Mouse (Mus musculus) kidney, embryonic 15.5 days (tissue): ENCODE results near the gene Ryk. TPM values are rescaled to one million over a fixed set of nuclear protein-coding genes. Genes with fewer than 3 reads are reported as not detected.
A peak's percentile ranks its signal among the peaks of the same experiment; 100 is the strongest.

Experiments
- ATAC-seq: fragments of 200-750 bp; cut with Nextera tagmentation; replicated peaks from 2 replicates; pipeline ENCODE4 v1.8.0; 2017; ENCODE audit warnings: moderate TSS enrichment; ENCODE audit not compliant: low FRiP score
- H3K27ac ChIP-seq: fragments of 300-500 bp; sonication (generic); 2 replicates; pipeline ENCODE4 v1.5.1; 2015; ENCODE audit warnings: mild to moderate bottlenecking, inconsistent platforms
- H3K27me3 ChIP-seq: fragments of 300-500 bp; sonication (generic); 2 replicates; pipeline ENCODE4 v1.6.1; 2015; ENCODE audit warnings: inconsistent platforms
- H3K36me3 ChIP-seq: fragments of 300-500 bp; sonication (generic); 2 replicates; pipeline ENCODE4 v1.6.1; 2015; ENCODE audit warnings: inconsistent platforms
- H3K4me1 ChIP-seq: fragments of 300-500 bp; sonication (generic); 2 replicates; pipeline ENCODE4 v1.6.1; 2015; ENCODE audit warnings: inconsistent platforms
- H3K4me2 ChIP-seq: fragments of 300-500 bp; sonication (generic); 2 replicates; pipeline ENCODE4 v1.6.1; 2015; ENCODE audit warnings: moderate library complexity, mild to moderate bottlenecking, inconsistent platforms
- H3K4me3 ChIP-seq: fragments of 300-500 bp; sonication (generic); replicated peaks from 2 replicates; pipeline ENCODE4 v1.5.1; 2015; ENCODE audit warnings: mild to moderate bottlenecking, inconsistent platforms
- H3K9ac ChIP-seq: fragments of 300-500 bp; sonication (generic); 2 replicates; pipeline ENCODE4 v1.6.1; 2015; ENCODE audit warnings: mild to moderate bottlenecking, inconsistent platforms
- H3K9me3 ChIP-seq: fragments of 300-500 bp; sonication (generic); replicated peaks from 2 replicates; pipeline ENCODE4 v1.6.1; 2016; ENCODE audit warnings: inconsistent platforms
- WGBS: fragments of 180-500 bp; shearing (Covaris S2); methylation state at CpG from one replicate; pipeline ENCODE4 v1.1.7; 2015; ENCODE audit warnings: mixed read lengths; 5-methylcytosine and 5-hydroxymethylcytosine counted together
- polyA plus RNA-seq: library from polyadenylated mRNA; unstranded; fragments of >200 nt; fragmentation: Nextera tagmentation; extraction: Ambion mirVana; gene quantifications from 2 replicates; pipeline ENCODE4 v1.2.1, GENCODE M21; 2015

Gene Ryk
- polyA plus RNA-seq, 1 experiment from 2014 or later: 19.7 TPM

GRCm38 (mm10) chr9:102929776-102930175 is 95.1 kb downstream of the Ryk start:
- no peaks in the 10 kb centered on the region for H3K36me3 ChIP-seq
- H3K4me2 ChIP-seq: no peak overlapping the region
- 0 out of 2 replicates have a peak, but pooled peaks cover 8% of the 10 kb centered on the region for H3K4me1 ChIP-seq
- H3K9ac ChIP-seq: no peak overlapping the region
- no peak overlapping the region for H3K4me3 ChIP-seq
- H3K27me3 ChIP-seq: no peaks in the 10 kb centered on the region
- no peaks in the 10 kb centered on the region for H3K9me3 ChIP-seq
- H3K27ac ChIP-seq: no peak overlapping the region
- whole genome bisulfite sequencing: 75% methylated on average over 6 of the region's 6 CpGs
- no peak for ATAC-seq

- 0 out of 2 replicates have a peak, but pooled peaks cover 5% of the 10 kb centered on the region for H3K4me1 ChIP-seq
- no peaks in the 10 kb centered on the region for H3K9me3 ChIP-seq
- peak overlapping the region; percentile 23 for H3K4me3 ChIP-seq
- no peak overlapping the region for H3K27ac ChIP-seq
- 47% methylated on average over 20 of the region's 20 CpGs for WGBS
- H3K27me3 ChIP-seq: no peaks in the 10 kb centered on the region
- H3K36me3 ChIP-seq: no peaks in the 10 kb centered on the region
- H3K9ac ChIP-seq: no peak overlapping the region
- peak overlapping the region; percentile 48 for H3K4me2 ChIP-seq
- ATAC-seq: no peak
Observed at GRCm38 (mm10) chr9:102933925-102934721, 99.4 kb downstream of the Ryk start.

- H3K27me3 ChIP-seq: no peaks in the 10 kb centered on the region
- no peak for ATAC-seq
- no peak overlapping the region for H3K9ac ChIP-seq
- 84% methylated on average over 4 of the region's 4 CpGs for WGBS
- no peaks in the 10 kb centered on the region for H3K9me3 ChIP-seq
- no peaks in the 10 kb centered on the region for H3K4me1 ChIP-seq
- H3K36me3 ChIP-seq: no peaks in the 10 kb centered on the region
- H3K27ac ChIP-seq: no peak overlapping the region
- H3K4me2 ChIP-seq: no peak overlapping the region
- H3K4me3 ChIP-seq: no peak overlapping the region
Observed at GRCm38 (mm10) chr9:102942221-102942620, 107.5 kb downstream of the Ryk start.

GRCm38 (mm10) chr9:102944891-102945290 is 110.2 kb downstream of the Ryk start:
- no peaks in the 10 kb centered on the region for H3K27me3 ChIP-seq
- WGBS: 95% methylated on average over 9 of the region's 9 CpGs
- H3K4me2 ChIP-seq: no peak overlapping the region

GRCm38 (mm10) chr9:102946469-102947015 is 111.8 kb downstream of the Ryk start:
- no peak overlapping the region for H3K9ac ChIP-seq
- ATAC-seq: no peak
- H3K36me3 ChIP-seq: no peaks in the 10 kb centered on the region
- H3K4me1 ChIP-seq: no peaks in the 10 kb centered on the region
- H3K27me3 ChIP-seq: no peaks in the 10 kb centered on the region
- 77% methylated on average over 12 of the region's 12 CpGs for WGBS
- H3K27ac ChIP-seq: no peak overlapping the region
- no peak overlapping the region for H3K4me2 ChIP-seq
- H3K9me3 ChIP-seq: no peaks in the 10 kb centered on the region
- H3K4me3 ChIP-seq: no peak overlapping the region

More at GRCm38 (mm10) chr9:102944891-102945290, 110.2 kb downstream of the Ryk start:
- no peak overlapping the region for H3K27ac ChIP-seq
- H3K4me1 ChIP-seq: no peaks in the 10 kb centered on the region
- no peak overlapping the region for H3K4me3 ChIP-seq
- no peak overlapping the region for H3K9ac ChIP-seq
- ATAC-seq: no peak
- no peaks in the 10 kb centered on the region for H3K9me3 ChIP-seq
- H3K36me3 ChIP-seq: no peaks in the 10 kb centered on the region

GRCm38 (mm10) chr9:102948706-102949105 is 114.0 kb downstream of the Ryk start:
- 78% methylated on average over 5 of the region's 5 CpGs for WGBS
- H3K4me1 ChIP-seq: no peaks in the 10 kb centered on the region
- no peaks in the 10 kb centered on the region for H3K36me3 ChIP-seq
- H3K27me3 ChIP-seq: no peaks in the 10 kb centered on the region
- H3K9me3 ChIP-seq: no peaks in the 10 kb centered on the region
- H3K4me3 ChIP-seq: no peak overlapping the region
- H3K9ac ChIP-seq: no peak overlapping the region
- ATAC-seq: no peak
- H3K4me2 ChIP-seq: no peak overlapping the region
- no peak overlapping the region for H3K27ac ChIP-seq

- Histone ChIP-seq H3K36me3 (no peaks in the 10 kb centered on the region), H3K4me1 (no peaks in the 10 kb centered on the region), H3K9ac (no peak overlapping the region), H3K4me3 (no peak overlapping the region), H3K27me3 (no peaks in the 10 kb centered on the region), H3K27ac (no peak overlapping the region), H3K9me3 (no peaks in the 10 kb centered on the region), H3K4me2 (no peak overlapping the region)
- WGBS: 86% methylated on average over 9 of the region's 9 CpGs
- ATAC-seq: no peak
Observed at GRCm38 (mm10) chr9:102951091-102951994, 116.6 kb downstream of the Ryk start.

- Histone ChIP-seq H3K4me3 (no peak overlapping the region), H3K36me3 (no peaks in the 10 kb centered on the region), H3K27me3 (no peaks in the 10 kb centered on the region), H3K9ac (no peak overlapping the region), H3K27ac (no peak overlapping the region), H3K9me3 (no peaks in the 10 kb centered on the region), H3K4me1 (no peaks in the 10 kb centered on the region), H3K4me2 (no peak overlapping the region)
- WGBS: 77% methylated on average over 3 of the region's 3 CpGs
- no peak for ATAC-seq
Observed at GRCm38 (mm10) chr9:102955866-102956265, 121.1 kb downstream of the Ryk start.

Other genes with a start within 250 kb of the Ryk start
- gene Anapc13, start 208.6 kb upstream of the Ryk start, polyA plus RNA-seq: 197 and 211 TPM in 2 replicates
- 59.3 and 61.7 TPM in 2 replicates for gene Cep63, start 208.4 kb upstream of the Ryk start, polyA plus RNA-seq
- gene Amotl2, start 118.2 kb upstream of the Ryk start, polyA plus RNA-seq: 43.3 and 45.1 TPM in 2 replicates
- 4.6 and 5.6 TPM in 2 replicates for gene Slco2a1, start 153.8 kb downstream of the Ryk start, polyA plus RNA-seq